Mouse (Mus musculus): ENCODE measurements around the gene Asxl2. TPM values are rescaled to one million over a fixed set of nuclear protein-coding genes. Genes with fewer than 3 reads are reported as not detected.
"Not testable (repeated sequence)": the region's sequence is repeated elsewhere in the genome, so short reads cannot be mapped to it uniquely, and the experiment has no call there.

The Asxl2 gene
- polyA plus RNA-seq, 2 experiments = 6.7 to 7.2 TPM

DNA sequence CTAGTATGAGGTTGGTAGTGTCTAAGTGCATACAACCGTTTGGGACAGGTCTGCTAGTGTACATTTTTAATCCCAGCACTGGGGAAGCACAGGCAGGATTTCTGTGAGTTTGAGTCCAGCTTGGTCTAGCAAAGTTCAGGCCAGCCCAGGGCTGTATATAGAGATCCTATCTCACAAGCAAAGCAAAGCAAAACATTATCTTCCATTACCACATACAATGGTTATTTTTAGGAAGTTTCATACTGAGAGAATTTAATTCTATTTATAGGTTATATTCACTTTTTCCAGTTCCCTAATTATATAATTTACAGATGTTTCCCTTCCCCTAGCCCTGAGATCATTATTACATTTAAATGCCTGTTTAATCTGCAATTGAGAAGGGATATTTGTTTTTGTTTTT, 35.4 kb upstream of the Asxl2 start:
- H3K9me3 ChIP-seq (ENCODE audit: control insufficient read depth, low read length) = no peaks in the 10 kb centered on the region
- no peak for DNase-seq (ENCODE audit: low read depth in 3 of 3, low spot score in 3 of 3)
- H3K27ac ChIP-seq = no peak overlapping the region
- H3K27me3 ChIP-seq (ENCODE audit: control insufficient read depth, insufficient read depth, low read length) = no peaks in the 10 kb centered on the region
- 67% methylated on average over 1 of the region's 1 CpGs for WGBS (ENCODE audit: insufficient replicate concordance)
- ATAC-seq (ENCODE audit: insufficient read depth) = no peak
- no peak overlapping the region for H3K9ac ChIP-seq (replicated peaks)
- H3K4me2 ChIP-seq (ENCODE audit: low read depth) = no peak overlapping the region
- no peak overlapping the region for H3K4me3 ChIP-seq (ENCODE audit: insufficient read depth in 1 of 2, low read depth in 2 of 2, low read length in 2 of 2)
- H3K4me1 ChIP-seq (replicated peaks; ENCODE audit: control insufficient read depth in 2 of 2, insufficient read depth in 2 of 2, low read length in 1 of 2) = peaks cover 0 to 5% of the 10 kb centered on the region in 2 experiments; a peak in 1 of 4 replicates
- H3K36me3 ChIP-seq (replicated peaks; ENCODE audit: control insufficient read depth, insufficient read depth, low read depth) = no peaks in the 10 kb centered on the region
- TF ChIP-seq EP300 (IDR thresholded peaks at IDR 0.05; ENCODE audit: low read depth) (no peak), CTCF (IDR thresholded peaks at IDR 0.05; ENCODE audit: low read depth) (no peak)

DNA sequence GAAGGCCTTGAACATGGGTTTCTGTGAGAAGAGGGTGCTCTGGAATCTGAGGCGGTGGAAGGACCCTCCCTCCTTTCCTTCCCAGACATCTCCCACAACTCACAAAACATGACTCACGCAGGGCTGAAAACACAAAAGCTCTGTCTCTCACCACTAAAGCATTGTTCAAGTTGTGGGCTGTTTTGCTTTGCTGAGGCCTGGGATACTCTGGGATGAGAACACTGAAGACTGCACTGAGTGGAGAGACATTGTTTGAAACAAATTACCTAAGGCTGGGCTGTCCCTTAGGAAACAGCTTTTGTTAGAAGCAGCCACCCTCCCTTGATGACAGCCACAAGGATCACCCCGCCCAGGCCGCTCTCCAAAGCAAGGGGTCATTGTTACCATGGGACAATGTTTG, 33.5 kb upstream of the Asxl2 start:
- H3K4me2 ChIP-seq (ENCODE audit: low read depth) = no peak overlapping the region

DNA sequence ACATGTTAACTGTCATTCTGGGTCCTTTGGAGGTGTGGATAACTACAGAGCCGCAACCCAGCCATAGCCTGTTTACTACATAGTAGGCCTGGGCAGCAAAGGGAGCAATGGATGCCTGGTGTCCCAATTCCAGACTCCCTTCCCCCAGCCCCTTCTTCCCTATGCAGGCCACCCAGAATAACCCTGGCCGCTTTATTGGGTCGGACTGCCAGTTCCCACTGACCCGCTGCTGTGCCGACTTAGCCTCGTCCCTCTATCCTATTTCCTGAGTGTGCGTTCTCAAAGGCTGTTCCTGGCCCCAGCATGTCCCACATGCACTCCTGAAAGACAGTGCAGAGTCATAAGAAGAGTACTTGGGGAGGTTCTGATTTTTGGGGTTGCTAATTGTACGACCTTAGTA, 29.7 kb upstream of the Asxl2 start:
- no peaks in the 10 kb centered on the region for H3K4me1 ChIP-seq (replicated peaks; ENCODE audit: control insufficient read depth in 2 of 2, insufficient read depth in 2 of 2, low read length in 1 of 2)
- WGBS (ENCODE audit: insufficient replicate concordance) = 73% methylated on average over 8 of the region's 8 CpGs

More for the DNA sequence above, 33.5 kb upstream of the Asxl2 start:
- no peak for ATAC-seq (ENCODE audit: insufficient read depth)
- Histone ChIP-seq H3K27me3 (ENCODE audit: control insufficient read depth, insufficient read depth, low read length) (no peaks in the 10 kb centered on the region), H3K9ac (replicated peaks) (no peak overlapping the region), H3K4me1 (replicated peaks; ENCODE audit: control insufficient read depth in 2 of 2, insufficient read depth in 2 of 2, low read length in 1 of 2) (peaks cover 0 to 5% of the 10 kb centered on the region in 2 experiments; a peak in 1 of 4 replicates), H3K9me3 (ENCODE audit: control insufficient read depth, low read length) (no peaks in the 10 kb centered on the region), H3K27ac (no peak overlapping the region), H3K36me3 (replicated peaks; ENCODE audit: control insufficient read depth, insufficient read depth, low read depth) (no peaks in the 10 kb centered on the region), H3K4me3 (ENCODE audit: insufficient read depth in 1 of 2, low read depth in 2 of 2, low read length in 2 of 2) (no peak overlapping the region)
- DNase-seq (ENCODE audit: low read depth in 3 of 3, low spot score in 3 of 3) = no peak
- 61% methylated on average over 4 of the region's 4 CpGs for WGBS (ENCODE audit: insufficient replicate concordance)
- TF ChIP-seq CTCF (IDR thresholded peaks at IDR 0.05; ENCODE audit: low read depth) (no peak), EP300 (IDR thresholded peaks at IDR 0.05; ENCODE audit: low read depth) (no peak)

GRCm38 (mm10) chr12:3405662-3406061, 21.0 kb upstream of the Asxl2 start:
- not testable (repeated sequence) for H3K27ac ChIP-seq; H3K4me2 ChIP-seq (ENCODE audit: low read depth); H3K27me3 ChIP-seq (ENCODE audit: control insufficient read depth, insufficient read depth, low read length); DNase-seq (ENCODE audit: low read depth in 3 of 3, low spot score in 3 of 3); H3K4me1 ChIP-seq (replicated peaks; ENCODE audit: control insufficient read depth in 2 of 2, insufficient read depth in 2 of 2, low read length in 1 of 2); ATAC-seq (ENCODE audit: insufficient read depth); H3K9me3 ChIP-seq (ENCODE audit: control insufficient read depth, low read length); H3K4me3 ChIP-seq (ENCODE audit: insufficient read depth in 1 of 2, low read depth in 2 of 2, low read length in 2 of 2); H3K36me3 ChIP-seq (replicated peaks; ENCODE audit: control insufficient read depth, insufficient read depth, low read depth); H3K9ac ChIP-seq (replicated peaks)
- 74% methylated on average over 3 of the region's 3 CpGs for WGBS (ENCODE audit: insufficient replicate concordance)

More for the DNA sequence above, 29.7 kb upstream of the Asxl2 start:
- Histone ChIP-seq H3K9me3 (ENCODE audit: control insufficient read depth, low read length) (no peaks in the 10 kb centered on the region), H3K27ac (no peak overlapping the region), H3K36me3 (replicated peaks; ENCODE audit: control insufficient read depth, insufficient read depth, low read depth) (no peaks in the 10 kb centered on the region), H3K27me3 (ENCODE audit: control insufficient read depth, insufficient read depth, low read length) (no peaks in the 10 kb centered on the region), H3K4me3 (ENCODE audit: insufficient read depth in 1 of 2, low read depth in 2 of 2, low read length in 2 of 2) (no peak overlapping the region), H3K4me2 (ENCODE audit: low read depth) (no peak overlapping the region), H3K9ac (replicated peaks) (no peak overlapping the region)
- no peak for TF ChIP-seq EP300 (IDR thresholded peaks at IDR 0.05; ENCODE audit: low read depth)
- no peak for TF ChIP-seq CTCF (IDR thresholded peaks at IDR 0.05; ENCODE audit: low read depth)
- DNase-seq (ENCODE audit: low read depth in 3 of 3, low spot score in 3 of 3) = no peak
- ATAC-seq (ENCODE audit: insufficient read depth) = no peak

GRCm38 (mm10) chr12:3406585-3406984, 20.1 kb upstream of the Asxl2 start:
- Histone ChIP-seq H3K36me3 (replicated peaks; ENCODE audit: control insufficient read depth, insufficient read depth, low read depth) (no peaks in the 10 kb centered on the region; the same call in 1 of the 2 replicates), H3K27me3 (ENCODE audit: control insufficient read depth, insufficient read depth, low read length) (no peaks in the 10 kb centered on the region), H3K9me3 (ENCODE audit: control insufficient read depth, low read length) (no peaks in the 10 kb centered on the region), H3K27ac (no peak overlapping the region), H3K9ac (replicated peaks) (no peak overlapping the region), H3K4me3 (ENCODE audit: insufficient read depth in 1 of 2, low read depth in 2 of 2, low read length in 2 of 2) (no peak overlapping the region), H3K4me1 (replicated peaks; ENCODE audit: control insufficient read depth in 2 of 2, insufficient read depth in 2 of 2, low read length in 1 of 2) (no peaks in the 10 kb centered on the region), H3K4me2 (ENCODE audit: low read depth) (no peak overlapping the region)
- TF ChIP-seq CTCF (IDR thresholded peaks at IDR 0.05; ENCODE audit: low read depth) (no peak), EP300 (IDR thresholded peaks at IDR 0.05; ENCODE audit: low read depth) (no peak)
- WGBS (ENCODE audit: insufficient replicate concordance) = 74% methylated on average over 6 of the region's 6 CpGs
- ATAC-seq (ENCODE audit: insufficient read depth) (no peak), DNase-seq (ENCODE audit: low read depth in 3 of 3, low spot score in 3 of 3) (no peak)
